Mouse (Mus musculus): ENCODE results near the gene Ccdc69. TPM values are rescaled to one million over a fixed set of nuclear protein-coding genes. Genes with fewer than 3 reads are reported as not detected.

Ccdc69 gene
- polyA plus RNA-seq, 1 experiment = 2.0 TPM

DNA sequence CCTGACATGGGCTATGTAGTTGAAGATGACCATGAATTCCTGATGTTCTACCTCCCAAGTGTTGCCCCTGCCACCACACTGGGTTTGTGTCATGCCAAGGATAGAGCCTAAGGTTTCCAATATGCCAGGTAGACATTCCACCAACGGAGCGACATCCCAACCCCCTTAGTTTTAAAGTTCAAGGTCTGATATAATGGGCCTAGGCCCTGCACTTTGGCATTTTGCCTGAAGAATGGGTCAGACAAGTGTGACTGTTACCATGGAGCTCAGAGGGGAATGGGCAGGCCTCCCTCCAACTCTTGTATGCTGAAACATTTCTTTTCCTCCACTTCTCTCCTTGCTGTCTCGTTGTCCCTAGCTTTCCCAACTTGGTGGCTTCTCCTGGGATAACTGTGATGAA, 25.3 kb upstream of the Ccdc69 start:
- TF ChIP-seq POLR2A (IDR thresholded peaks at IDR 0.05; ENCODE audit: low read depth, low read length) (no peak), CTCF (conservative IDR thresholded peaks at IDR 0.05; ENCODE audit: insufficient read depth, insufficient read length, low read depth, low read length) (no peak)
- H3K36me3 ChIP-seq (ENCODE audit: control insufficient read depth, insufficient read depth, low read length) = no peaks in the 10 kb centered on the region
- DNase-seq = peak; percentile 92
- H3K4me1 ChIP-seq (ENCODE audit: control insufficient read depth, insufficient read depth, low read length) = peaks cover 17% of the 10 kb centered on the region; the same call in 1 of the 2 replicates
- H3K4me3 ChIP-seq (ENCODE audit: insufficient read depth, low read depth, low read length) = peak overlapping the region; percentile 20; the same call in 1 of the 2 replicates
- 30% methylated on average over 3 of the region's 3 CpGs for WGBS
- H3K27ac ChIP-seq (ENCODE audit: insufficient read depth, low read depth, low read length) = peak overlapping the region; percentile 66
- H3K27me3 ChIP-seq (replicated peaks; ENCODE audit: control insufficient read depth, insufficient read depth, low read length) = no peaks in the 10 kb centered on the region

DNA sequence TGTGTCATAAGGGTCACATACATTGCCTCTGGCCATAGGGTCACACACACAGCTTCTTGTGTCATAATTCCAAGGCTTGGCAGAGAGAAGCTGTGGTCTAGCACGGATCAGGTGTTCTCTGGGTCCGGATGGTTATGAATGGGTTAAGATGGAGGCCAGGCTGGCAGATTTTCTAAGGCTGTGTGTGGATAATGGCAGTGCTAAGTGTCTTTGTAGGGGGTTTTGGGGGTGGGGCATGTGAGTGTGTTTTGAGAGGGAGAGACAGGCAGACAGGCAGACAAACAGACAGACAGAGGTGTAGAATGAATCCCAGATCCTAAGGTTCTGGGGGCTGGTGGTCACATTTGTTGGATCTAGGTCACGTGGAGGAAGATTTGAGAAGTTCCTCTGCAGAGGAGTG, 24.1 kb upstream of the Ccdc69 start:
- no peak for DNase-seq
- Histone ChIP-seq H3K36me3 (ENCODE audit: control insufficient read depth, insufficient read depth, low read length) (no peaks in the 10 kb centered on the region), H3K27me3 (replicated peaks; ENCODE audit: control insufficient read depth, insufficient read depth, low read length) (no peaks in the 10 kb centered on the region), H3K27ac (ENCODE audit: insufficient read depth, low read depth, low read length) (no peak overlapping the region), H3K4me1 (ENCODE audit: control insufficient read depth, insufficient read depth, low read length) (peaks cover 17% of the 10 kb centered on the region; the same call in 1 of the 2 replicates), H3K4me3 (ENCODE audit: insufficient read depth, low read depth, low read length) (no peak overlapping the region)
- WGBS = 92% methylated on average over 3 of the region's 3 CpGs
- TF ChIP-seq CTCF (conservative IDR thresholded peaks at IDR 0.05; ENCODE audit: insufficient read depth, insufficient read length, low read depth, low read length) (no peak), POLR2A (IDR thresholded peaks at IDR 0.05; ENCODE audit: low read depth, low read length) (no peak)

DNA sequence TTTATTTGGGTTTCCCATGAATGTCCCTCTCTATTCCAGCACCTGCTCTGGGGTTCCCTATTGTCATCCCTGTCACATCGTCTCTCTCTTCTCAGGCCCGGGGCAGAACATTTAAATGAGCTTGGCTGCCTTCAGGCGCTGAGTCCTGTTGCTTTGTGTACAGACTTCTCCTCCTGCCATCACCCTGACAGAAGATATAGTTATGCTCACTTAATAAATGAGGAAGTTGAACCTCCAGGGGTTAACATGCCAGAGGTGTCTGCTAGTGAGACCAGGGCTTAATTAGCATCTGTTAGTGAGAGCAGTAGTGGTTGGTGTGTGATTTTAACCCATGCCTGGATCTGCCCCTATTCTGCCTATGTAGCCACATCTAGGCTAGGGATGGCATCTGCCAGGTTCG, 21.9 kb upstream of the Ccdc69 start:
- WGBS = 52% methylated on average over 4 of the region's 4 CpGs
- Histone ChIP-seq H3K27ac (ENCODE audit: insufficient read depth, low read depth, low read length) (no peak overlapping the region), H3K4me1 (ENCODE audit: control insufficient read depth, insufficient read depth, low read length) (peaks cover 17% of the 10 kb centered on the region; the same call in 1 of the 2 replicates), H3K36me3 (ENCODE audit: control insufficient read depth, insufficient read depth, low read length) (no peaks in the 10 kb centered on the region), H3K27me3 (replicated peaks; ENCODE audit: control insufficient read depth, insufficient read depth, low read length) (no peaks in the 10 kb centered on the region), H3K4me3 (ENCODE audit: insufficient read depth, low read depth, low read length) (no peak overlapping the region)
- no peak for DNase-seq
- no peak for TF ChIP-seq POLR2A (IDR thresholded peaks at IDR 0.05; ENCODE audit: low read depth, low read length)
- no peak for TF ChIP-seq CTCF (conservative IDR thresholded peaks at IDR 0.05; ENCODE audit: insufficient read depth, insufficient read length, low read depth, low read length)

DNA sequence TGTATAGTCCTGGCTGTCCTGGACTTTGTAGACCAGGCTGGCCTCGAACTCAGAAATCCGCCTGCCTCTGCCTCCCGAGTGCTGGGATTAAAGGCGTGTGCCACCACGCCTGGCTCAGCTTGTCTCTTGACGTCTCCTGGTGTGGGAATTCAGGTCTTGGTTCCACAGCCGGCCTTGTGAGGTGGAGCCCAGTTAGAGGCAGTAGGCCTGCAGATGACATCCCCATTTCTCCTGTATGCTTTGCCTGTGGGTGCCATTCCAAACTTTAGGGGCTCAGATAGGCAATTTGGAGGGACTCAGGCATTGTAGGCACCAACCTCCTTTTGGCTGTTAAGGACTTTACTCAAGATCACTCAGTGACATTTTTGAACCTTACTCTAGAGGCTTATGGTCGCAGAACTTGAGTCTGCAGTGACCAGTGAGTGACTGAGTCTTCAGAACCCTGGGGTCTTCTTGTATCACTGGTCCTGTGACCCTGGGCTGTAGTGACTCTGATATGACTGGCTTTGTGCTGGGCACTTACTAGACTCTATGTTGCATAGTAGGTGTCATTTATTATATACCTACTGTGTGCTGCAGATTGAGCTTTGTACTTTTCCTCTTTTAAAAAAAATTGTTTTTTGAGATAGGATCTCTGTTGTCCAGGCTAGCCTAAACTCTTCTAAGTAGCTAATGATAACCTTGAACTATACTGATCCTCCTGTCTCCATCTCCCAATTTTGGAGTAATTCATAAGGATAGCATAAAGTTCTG, 21.3 kb upstream of the Ccdc69 start:
- Histone ChIP-seq H3K27me3 (replicated peaks; ENCODE audit: control insufficient read depth, insufficient read depth, low read length) (no peaks in the 10 kb centered on the region), H3K4me3 (ENCODE audit: insufficient read depth, low read depth, low read length) (peak overlapping the region; percentile 23; the same call in 1 of the 2 replicates), H3K36me3 (ENCODE audit: control insufficient read depth, insufficient read depth, low read length) (no peaks in the 10 kb centered on the region), H3K27ac (ENCODE audit: insufficient read depth, low read depth, low read length) (no peak overlapping the region), H3K4me1 (ENCODE audit: control insufficient read depth, insufficient read depth, low read length) (peaks cover 17% of the 10 kb centered on the region; the same call in 1 of the 2 replicates)
- TF ChIP-seq POLR2A (IDR thresholded peaks at IDR 0.05; ENCODE audit: low read depth, low read length) (no peak), CTCF (conservative IDR thresholded peaks at IDR 0.05; ENCODE audit: insufficient read depth, insufficient read length, low read depth, low read length) (no peak)
- 81% methylated on average over 8 of the region's 8 CpGs for WGBS
- no peak for DNase-seq

DNA sequence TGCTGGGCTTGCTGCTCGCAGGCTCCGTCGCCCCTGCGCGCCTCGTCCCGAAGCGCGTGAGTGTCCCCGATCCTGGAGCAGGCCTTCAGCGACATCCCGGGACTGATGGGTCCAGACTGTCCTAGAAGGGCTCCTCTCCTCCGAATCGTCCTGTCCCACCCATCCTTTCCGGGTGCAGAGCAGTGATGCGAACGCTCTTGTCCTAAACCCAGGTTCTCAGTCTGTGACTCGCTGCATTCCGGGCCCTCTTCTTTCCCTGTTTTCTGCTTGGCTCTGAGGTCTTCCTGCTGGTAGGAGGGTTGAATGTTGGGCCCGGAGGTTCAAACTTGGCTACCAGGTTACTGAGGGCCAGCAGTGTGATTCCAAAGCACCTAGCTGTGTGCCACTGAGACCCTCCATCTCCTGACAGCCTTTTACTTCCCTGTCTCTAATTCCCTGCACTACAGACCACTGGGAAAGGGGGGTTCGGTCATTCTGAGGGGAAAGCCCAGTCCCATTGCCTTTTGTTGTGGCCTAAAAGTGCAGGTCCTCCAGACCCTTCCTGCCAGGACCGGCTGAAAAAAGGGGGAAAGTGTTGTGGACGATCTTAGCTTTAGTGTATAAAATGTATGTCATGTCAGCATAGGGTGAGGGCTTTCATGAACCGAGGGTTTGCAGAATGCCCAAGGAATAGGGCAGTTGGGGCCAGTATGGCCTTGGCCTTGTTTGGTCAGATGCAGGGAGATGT, 20.4 kb upstream of the Ccdc69 start:
- WGBS = 10% methylated on average over 24 of the region's 24 CpGs
- Histone ChIP-seq H3K27me3 (replicated peaks; ENCODE audit: control insufficient read depth, insufficient read depth, low read length) (no peaks in the 10 kb centered on the region), H3K4me3 (ENCODE audit: insufficient read depth, low read depth, low read length) (peak overlapping the region; percentile 67), H3K36me3 (ENCODE audit: control insufficient read depth, insufficient read depth, low read length) (no peaks in the 10 kb centered on the region), H3K27ac (ENCODE audit: insufficient read depth, low read depth, low read length) (peak overlapping the region; percentile 57), H3K4me1 (ENCODE audit: control insufficient read depth, insufficient read depth, low read length) (peaks cover 13% of the 10 kb centered on the region; the same call in 1 of the 2 replicates)
- no peak for DNase-seq
- TF ChIP-seq POLR2A (IDR thresholded peaks at IDR 0.05; ENCODE audit: low read depth, low read length) (no peak), CTCF (conservative IDR thresholded peaks at IDR 0.05; ENCODE audit: insufficient read depth, insufficient read length, low read depth, low read length) (no peak)

DNA sequence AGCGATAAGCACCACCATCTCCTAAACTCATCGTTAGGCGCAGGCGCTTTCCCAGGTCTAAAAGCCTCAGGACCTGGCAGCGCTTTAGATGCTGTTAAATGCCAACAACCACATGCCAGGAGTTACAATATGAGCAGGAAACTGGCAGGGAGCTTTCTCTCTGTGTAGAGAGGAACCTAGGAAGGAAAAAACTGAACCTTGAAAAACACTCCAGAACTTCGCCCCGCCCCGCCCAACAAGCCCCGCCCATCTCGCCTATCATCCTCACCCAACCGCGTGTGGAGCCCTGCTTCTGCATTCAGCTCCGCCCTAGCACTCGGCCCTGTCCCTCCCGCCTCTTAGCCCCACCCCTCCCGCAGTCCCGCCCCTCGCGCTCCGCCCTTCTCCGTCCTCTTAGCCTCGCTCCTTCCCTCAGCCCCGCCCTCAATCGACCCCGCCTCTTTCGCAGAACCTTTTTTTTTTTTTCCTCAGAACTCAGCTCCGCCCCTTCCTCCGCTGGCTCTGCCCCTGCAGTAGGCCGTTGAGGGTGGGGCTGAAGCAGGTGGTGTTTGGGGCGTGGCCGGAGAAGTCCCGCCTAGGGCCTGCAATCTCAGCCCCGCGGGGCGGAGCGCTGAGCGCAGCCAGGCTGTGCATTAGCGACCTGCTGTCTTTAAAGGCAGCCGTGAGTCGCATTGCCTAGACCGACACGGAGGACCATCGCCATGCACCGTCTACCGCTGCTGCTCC, 19.7 kb upstream of the Ccdc69 start, which contains the start of gene Gm2a:
TSS of gene Gm2a (plus strand) at position 653 of the 726 bp plus-strand sequence.
- 2% methylated on average over 44 of the region's 45 CpGs for WGBS
- Histone ChIP-seq H3K27ac (ENCODE audit: insufficient read depth, low read depth, low read length) (peak within 1 kb of the TSS; percentile 73), H3K36me3 (ENCODE audit: control insufficient read depth, insufficient read depth, low read length) (no peaks in the 10 kb centered on the region), H3K4me3 (ENCODE audit: insufficient read depth, low read depth, low read length) (peak within 1 kb of the TSS; percentile 67), H3K27me3 (replicated peaks; ENCODE audit: control insufficient read depth, insufficient read depth, low read length) (no peaks in the 10 kb centered on the region), H3K4me1 (ENCODE audit: control insufficient read depth, insufficient read depth, low read length) (peaks cover 13% of the 10 kb centered on the region; the same call in 1 of the 2 replicates)
- peak; percentile 98 for DNase-seq
- peak; percentile 97 for TF ChIP-seq POLR2A (IDR thresholded peaks at IDR 0.05; ENCODE audit: low read depth, low read length)
- no peak for TF ChIP-seq CTCF (conservative IDR thresholded peaks at IDR 0.05; ENCODE audit: insufficient read depth, insufficient read length, low read depth, low read length)

Measured in kidney, adult 2 months (tissue).